Mouse (Mus musculus) neural tube, embryonic 11.5 days (tissue): ENCODE results near the gene Megf11. TPM values are rescaled to one million over a fixed set of nuclear protein-coding genes. Genes with fewer than 3 reads are reported as not detected.

Experiments
- ATAC-seq: fragments of 200-750 bp; cut with Nextera tagmentation; 2 replicates; pipeline ENCODE4 v1.8.0; 2017; ENCODE audit warnings: moderate number of reproducible peaks, mild to moderate bottlenecking, moderate TSS enrichment, moderate library complexity; ENCODE audit not compliant: insufficient read depth, low FRiP score, low TSS enrichment
- DNase-seq: peaks from one replicate; pipeline ENCODE4 v3.0.0-alpha.2; 2015; ENCODE audit warnings: low spot score
- H3K27ac ChIP-seq: fragments of 300-500 bp; sonication (generic); 2 replicates; pipeline ENCODE4 v1.5.1; 2014; ENCODE audit warnings: low read depth, mild to moderate bottlenecking, low read length
- H3K27me3 ChIP-seq: fragments of 300-500 bp; sonication (generic); 2 replicates; pipeline ENCODE4 v1.6.1; 2014; ENCODE audit warnings: mild to moderate bottlenecking, low read length, mixed read lengths; ENCODE audit not compliant: control insufficient read depth, insufficient read depth
- H3K36me3 ChIP-seq: fragments of 300-500 bp; sonication (generic); 2 replicates; pipeline ENCODE4 v1.6.1; 2014; ENCODE audit warnings: mild to moderate bottlenecking, low read length, moderate library complexity, mixed read lengths; ENCODE audit not compliant: control insufficient read depth, insufficient read depth
- H3K4me1 ChIP-seq: fragments of 300-500 bp; sonication (generic); 2 replicates; pipeline ENCODE4 v1.6.1; 2014; ENCODE audit warnings: low read length, mixed read lengths; ENCODE audit not compliant: control insufficient read depth, insufficient read depth
- H3K4me2 ChIP-seq: fragments of 300-500 bp; sonication (generic); 2 replicates; pipeline ENCODE4 v1.6.1; 2014; ENCODE audit warnings: low read depth, mild to moderate bottlenecking, moderate library complexity
- H3K4me3 ChIP-seq: fragments of 300-500 bp; sonication (generic); 2 replicates; pipeline ENCODE4 v1.5.1; 2014; ENCODE audit warnings: low read depth, low read length
- H3K9ac ChIP-seq: fragments of 300-500 bp; sonication (generic); 2 replicates; pipeline ENCODE4 v1.6.1; 2014; ENCODE audit warnings: mild to moderate bottlenecking, low read length
- H3K9me3 ChIP-seq: fragments of 300-500 bp; sonication (generic); 2 replicates; pipeline ENCODE4 v1.6.1; 2016; ENCODE audit warnings: low read length; ENCODE audit not compliant: control insufficient read depth
- WGBS: fragments of 180-500 bp; shearing (Covaris S2); extraction: QIAGEN DNeasy Blood & Tissue Kit; methylation state at CpG from one replicate; pipeline ENCODE4 v1.1.7; 2014; 5-methylcytosine and 5-hydroxymethylcytosine counted together
- polyA plus RNA-seq: library from polyadenylated mRNA; unstranded; fragments of >200 nt; fragmentation: Nextera tagmentation; extraction: Ambion mirVana; gene quantifications from 2 replicates; pipeline ENCODE4 v1.2.1, GENCODE M21; 2014

The Megf11 gene
- polyA plus RNA-seq, 1 experiment from 2014 or later: 5.7 TPM

DNA sequence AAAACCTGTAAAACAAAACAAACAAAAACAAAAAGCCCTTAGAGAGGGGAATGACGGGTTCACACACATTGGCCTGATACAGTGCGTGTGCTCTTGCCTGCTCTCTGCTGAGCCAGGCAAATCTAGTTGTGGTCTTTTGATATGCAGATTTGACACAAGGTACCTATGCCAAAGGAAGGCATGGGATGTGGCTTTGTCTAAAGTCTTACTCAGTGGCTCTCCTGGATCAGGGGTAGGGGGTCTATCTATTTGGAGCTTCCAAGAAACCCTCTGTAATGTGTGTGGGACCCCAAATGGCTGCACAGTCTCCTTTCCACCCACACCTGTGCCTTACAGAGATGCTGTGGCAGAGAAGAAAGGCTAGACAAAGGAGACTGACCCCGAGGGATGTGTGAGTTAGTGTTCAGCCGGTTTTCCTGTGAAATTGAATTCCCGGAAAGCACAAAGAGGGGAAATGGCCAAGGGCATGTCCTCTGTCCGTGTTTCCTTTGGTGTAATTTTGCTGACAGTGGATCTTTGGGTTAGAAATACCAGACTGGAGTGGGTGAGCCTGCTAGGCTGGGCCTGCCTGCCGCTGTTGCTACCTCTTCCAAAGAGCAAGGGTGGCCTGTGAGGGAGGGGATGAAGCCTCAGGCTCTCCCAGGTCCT lies 161.0 kb downstream of the Megf11 start:
- Histone ChIP-seq H3K36me3 (no peaks in the 10 kb centered on the region), H3K27me3 (no peaks in the 10 kb centered on the region), H3K4me2 (no peak overlapping the region), H3K4me3 (no peak overlapping the region), H3K27ac (no peak overlapping the region), H3K4me1 (no peaks in the 10 kb centered on the region; the same call in 1 of the 2 replicates), H3K9me3 (no peaks in the 10 kb centered on the region), H3K9ac (no peak overlapping the region)
- ATAC-seq (no peak), DNase-seq (no peak)
- 66% methylated on average over 7 of the region's 7 CpGs for WGBS

DNA sequence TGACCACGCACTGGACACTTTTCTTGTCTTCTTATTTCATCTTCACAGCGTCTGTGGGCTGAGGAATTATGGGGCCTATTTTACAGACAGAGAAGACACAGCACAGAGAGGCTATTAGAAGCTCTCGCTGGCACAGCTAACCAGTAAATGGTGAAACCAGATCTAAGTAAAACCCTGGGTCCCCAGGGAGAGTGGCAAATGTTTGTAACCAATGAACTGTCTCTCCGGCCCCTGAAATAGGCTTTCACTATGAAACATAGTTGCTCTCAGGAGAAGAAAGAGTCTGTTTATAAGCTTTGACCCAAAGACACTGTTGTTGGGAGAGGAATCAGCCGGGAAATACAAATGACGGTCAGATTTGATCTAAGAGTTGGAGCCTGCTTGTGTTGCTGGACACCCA lies 162.9 kb downstream of the Megf11 start:
- Histone ChIP-seq H3K27ac (no peak overlapping the region), H3K9ac (no peak overlapping the region), H3K4me3 (no peak overlapping the region), H3K9me3 (no peaks in the 10 kb centered on the region), H3K36me3 (no peaks in the 10 kb centered on the region), H3K4me2 (no peak overlapping the region), H3K4me1 (no peaks in the 10 kb centered on the region; the same call in 1 of the 2 replicates), H3K27me3 (no peaks in the 10 kb centered on the region)
- no peak for DNase-seq
- 73% methylated on average over 6 of the region's 6 CpGs for WGBS
- ATAC-seq: no peak

DNA sequence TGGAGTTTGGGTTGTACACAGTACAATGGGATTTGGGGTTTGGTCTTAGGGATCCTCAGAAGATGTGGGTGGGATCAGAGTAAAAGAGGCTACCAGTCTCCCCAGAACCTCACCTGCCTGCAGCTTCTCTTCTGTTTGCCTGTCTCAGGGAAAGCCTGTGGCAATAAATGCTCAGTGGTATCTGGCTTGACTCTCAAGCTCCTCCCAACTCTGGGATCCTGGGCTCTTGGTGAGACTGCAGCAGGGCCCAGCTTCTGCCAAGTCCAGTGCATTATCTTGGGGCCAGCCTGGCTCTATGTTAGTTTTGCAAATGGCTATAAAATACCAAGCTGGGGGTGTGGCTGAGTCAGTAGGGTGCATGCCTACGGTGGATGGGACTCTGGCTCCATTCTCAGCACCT lies 165.9 kb downstream of the Megf11 start:
- H3K4me2 ChIP-seq: no peak overlapping the region
- DNase-seq (no peak), ATAC-seq (no peak)
- no peaks in the 10 kb centered on the region for H3K27me3 ChIP-seq
- no peaks in the 10 kb centered on the region for H3K36me3 ChIP-seq
- no peak overlapping the region for H3K4me3 ChIP-seq
- peaks cover 3% of the 10 kb centered on the region; the same call in 1 of the 2 replicates for H3K4me1 ChIP-seq
- H3K27ac ChIP-seq: no peak overlapping the region
- no peak overlapping the region for H3K9ac ChIP-seq
- H3K9me3 ChIP-seq: no peaks in the 10 kb centered on the region
- WGBS: 76% methylated on average over 1 of the region's 1 CpGs

DNA sequence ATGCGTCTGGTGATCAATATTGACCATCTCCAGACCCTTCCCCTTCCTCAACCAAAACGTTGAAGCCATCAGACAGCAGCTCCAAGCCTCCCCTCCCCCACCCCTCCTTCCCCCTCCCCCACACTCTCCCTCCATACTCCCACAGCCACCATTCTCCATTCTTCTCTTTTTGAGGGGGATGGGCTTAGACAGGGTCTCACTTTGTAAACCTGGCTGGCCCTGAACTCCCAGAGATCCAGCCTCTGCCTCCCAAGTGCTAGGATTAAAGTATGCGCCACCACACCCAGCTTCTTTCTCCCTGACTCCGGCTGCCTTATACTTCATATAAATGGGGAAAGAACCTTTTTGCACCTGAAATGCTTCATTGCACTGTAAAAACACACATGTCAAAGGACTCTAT lies 166.6 kb downstream of the Megf11 start:
- ATAC-seq: no peak
- no peak overlapping the region for H3K9ac ChIP-seq
- no peak for DNase-seq

DNA sequence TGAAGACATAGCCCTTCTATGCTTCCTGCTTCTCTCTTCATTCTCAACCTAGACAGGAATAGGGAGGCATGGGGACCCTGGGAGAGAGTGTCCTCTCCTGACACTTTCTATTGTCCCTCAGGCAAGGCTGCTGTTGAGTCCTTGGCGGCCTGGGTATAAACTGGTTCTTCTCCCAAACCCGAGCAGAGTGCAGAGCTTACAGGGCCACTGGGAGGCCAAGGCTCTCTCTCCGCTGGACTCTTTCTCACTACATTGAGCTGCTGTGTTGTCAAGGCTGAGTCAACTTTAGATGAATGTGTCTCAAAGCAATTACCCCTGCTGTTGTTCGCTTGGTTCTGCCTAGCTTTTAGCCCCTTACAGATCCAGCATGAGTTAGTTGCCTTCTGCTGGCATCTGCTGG lies 168.0 kb downstream of the Megf11 start:
- DNase-seq (no peak), ATAC-seq (no peak)
- no peak overlapping the region for H3K4me2 ChIP-seq
- H3K4me1 ChIP-seq: peaks cover 3% of the 10 kb centered on the region; the same call in 1 of the 2 replicates
- H3K9me3 ChIP-seq: no peaks in the 10 kb centered on the region
- 60% methylated on average over 4 of the region's 4 CpGs for WGBS
- H3K9ac ChIP-seq: no peak overlapping the region
- no peak overlapping the region for H3K4me3 ChIP-seq
- no peaks in the 10 kb centered on the region for H3K27me3 ChIP-seq
- H3K36me3 ChIP-seq: no peaks in the 10 kb centered on the region
- H3K27ac ChIP-seq: no peak overlapping the region

More for the DNA sequence above, 166.6 kb downstream of the Megf11 start:
- Histone ChIP-seq H3K27ac (no peak overlapping the region), H3K4me2 (no peak overlapping the region), H3K4me3 (no peak overlapping the region), H3K27me3 (no peaks in the 10 kb centered on the region), H3K9me3 (no peaks in the 10 kb centered on the region), H3K36me3 (no peaks in the 10 kb centered on the region), H3K4me1 (peaks cover 3% of the 10 kb centered on the region; the same call in 1 of the 2 replicates)
- 73% methylated on average over 4 of the region's 4 CpGs for WGBS

DNA sequence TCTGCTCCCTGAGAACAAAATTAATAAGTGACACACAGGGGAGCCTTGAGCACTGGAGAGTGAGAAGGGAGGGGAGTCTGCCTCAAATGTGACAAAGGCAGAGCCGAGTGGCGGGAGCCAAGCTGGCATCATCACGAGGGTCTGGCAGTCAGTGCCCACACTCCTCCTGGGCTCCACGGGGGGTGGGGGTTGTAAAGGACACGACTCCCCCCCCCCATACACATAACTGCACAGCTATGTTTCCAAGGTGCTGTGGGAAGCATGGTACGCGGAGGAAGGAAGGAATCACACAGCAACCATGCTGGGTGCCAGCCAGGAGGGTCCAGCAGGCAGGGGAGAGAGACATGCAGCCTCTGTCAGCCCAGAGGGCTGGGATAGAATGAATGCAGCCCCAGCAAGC lies 170.2 kb downstream of the Megf11 start:
- Histone ChIP-seq H3K4me3 (no peak overlapping the region), H3K27ac (no peak overlapping the region), H3K9me3 (no peaks in the 10 kb centered on the region), H3K36me3 (no peaks in the 10 kb centered on the region), H3K9ac (no peak overlapping the region), H3K4me2 (no peak overlapping the region), H3K4me1 (peaks cover 3% of the 10 kb centered on the region; the same call in 1 of the 2 replicates), H3K27me3 (no peaks in the 10 kb centered on the region)
- DNase-seq (no peak), ATAC-seq (no peak)
- WGBS: 67% methylated on average over 7 of the region's 7 CpGs

DNA sequence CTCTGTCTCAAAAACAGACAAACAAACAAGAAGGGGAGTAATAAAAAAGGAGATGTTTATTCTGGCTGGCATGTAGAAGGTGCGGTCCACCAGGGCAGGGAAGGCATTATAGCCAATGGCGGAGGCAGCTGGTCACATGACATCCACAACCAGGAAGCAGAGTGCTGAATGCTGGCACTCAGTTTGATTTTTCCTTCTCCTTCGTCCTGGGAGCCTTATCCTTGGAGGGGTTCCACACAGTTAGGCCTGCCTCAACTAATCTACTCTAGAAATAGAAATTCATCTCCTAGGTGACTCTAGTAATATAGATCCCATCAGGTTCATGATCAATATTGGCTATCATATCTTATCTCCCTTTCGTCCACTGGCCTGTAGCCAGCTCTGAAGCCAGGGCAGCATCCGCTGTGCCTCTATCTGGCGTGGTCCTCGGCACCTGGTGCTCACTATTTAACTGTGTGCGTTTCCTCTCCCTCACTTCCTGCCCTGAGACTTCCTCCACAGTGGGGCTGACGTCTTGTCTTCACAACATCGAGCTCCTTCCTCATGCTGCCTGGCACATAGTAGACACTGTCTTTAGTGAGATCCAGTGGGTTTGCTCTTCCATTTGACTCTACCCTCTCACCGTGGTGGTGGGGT lies 171.8 kb downstream of the Megf11 start:
- H3K9ac ChIP-seq: no peak overlapping the region
- H3K36me3 ChIP-seq: no peaks in the 10 kb centered on the region
- WGBS: 79% methylated on average over 11 of the region's 11 CpGs
- no peak overlapping the region for H3K4me2 ChIP-seq
- no peaks in the 10 kb centered on the region for H3K9me3 ChIP-seq
- no peak overlapping the region for H3K4me3 ChIP-seq
- ATAC-seq (no peak), DNase-seq (no peak)
- no peaks in the 10 kb centered on the region for H3K27me3 ChIP-seq
- peaks cover 3% of the 10 kb centered on the region; the same call in 1 of the 2 replicates for H3K4me1 ChIP-seq
- H3K27ac ChIP-seq: no peak overlapping the region

DNA sequence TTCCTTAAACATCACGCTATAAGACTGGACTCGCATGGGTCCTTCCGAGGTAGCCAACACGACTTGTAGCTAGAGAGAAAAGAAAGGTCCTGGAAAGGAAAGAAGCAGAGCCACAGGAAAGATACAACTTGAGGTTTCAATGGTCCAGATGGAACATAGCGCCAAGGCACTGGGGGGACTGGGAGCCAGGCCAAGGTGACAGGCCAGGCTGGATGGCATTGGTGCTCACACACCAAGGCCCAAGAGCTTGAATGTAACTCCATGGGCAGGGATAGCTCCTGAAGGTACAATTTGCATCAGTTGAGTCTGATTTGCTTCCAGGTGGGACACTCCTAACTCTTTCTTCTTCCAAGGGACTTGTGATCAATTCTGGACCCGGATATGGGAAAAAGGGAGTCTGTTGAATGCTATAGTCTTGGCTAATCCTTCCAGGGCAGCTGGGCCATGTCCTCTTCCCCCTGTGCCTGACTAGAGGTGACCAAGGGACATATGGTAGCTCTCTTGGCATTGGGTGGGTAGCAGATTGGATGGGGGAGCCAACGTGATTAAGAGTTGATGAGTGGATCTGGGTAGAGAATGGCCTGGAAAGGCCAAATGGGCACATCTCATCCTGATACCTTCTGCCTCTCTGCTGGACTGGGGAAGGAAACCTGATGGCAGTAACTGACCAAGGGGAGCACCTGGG lies 172.6 kb downstream of the Megf11 start:
- H3K4me2 ChIP-seq: no peak overlapping the region
- no peak for ATAC-seq
- H3K9me3 ChIP-seq: no peaks in the 10 kb centered on the region
- no peak for DNase-seq
- no peak overlapping the region for H3K4me3 ChIP-seq
- no peak overlapping the region for H3K27ac ChIP-seq
- 94% methylated on average over 7 of the region's 7 CpGs for WGBS
- no peak overlapping the region for H3K9ac ChIP-seq
- H3K27me3 ChIP-seq: no peaks in the 10 kb centered on the region
- peaks cover 3% of the 10 kb centered on the region; the same call in 1 of the 2 replicates for H3K4me1 ChIP-seq
- H3K36me3 ChIP-seq: no peaks in the 10 kb centered on the region
